Mouse (Mus musculus) heart, postnatal 36 days (tissue): Measurements from ENCODE around the gene Prps1. TPM values are rescaled to one million over a fixed set of nuclear protein-coding genes. Genes with fewer than 3 reads are reported as not detected.
"Not testable (repeated sequence)": the region's sequence is repeated elsewhere in the genome, so short reads cannot be mapped to it uniquely, and the experiment has no call there.

ENCODE experiments used
- DNase-seq, 2 experiments: peaks; one replicate each; pipeline ENCODE4 v3.0.0; 2021 to 2022
- intact Hi-C: fragments of 180-260 bp; cut with DNase I; formaldehyde crosslinking; loops from one replicate; pipeline ENCODE4 v1.15.1; 2025
- total RNA-seq, 2 experiments: library from RNA; stranded (reverse); gene quantifications; 2 replicates each; pipeline ENCODE4 v1.2.3; 2021

Prps1 gene
- total RNA-seq, 2 experiments from 2014 or later = 27.4 to 30.5 TPM

DNA sequence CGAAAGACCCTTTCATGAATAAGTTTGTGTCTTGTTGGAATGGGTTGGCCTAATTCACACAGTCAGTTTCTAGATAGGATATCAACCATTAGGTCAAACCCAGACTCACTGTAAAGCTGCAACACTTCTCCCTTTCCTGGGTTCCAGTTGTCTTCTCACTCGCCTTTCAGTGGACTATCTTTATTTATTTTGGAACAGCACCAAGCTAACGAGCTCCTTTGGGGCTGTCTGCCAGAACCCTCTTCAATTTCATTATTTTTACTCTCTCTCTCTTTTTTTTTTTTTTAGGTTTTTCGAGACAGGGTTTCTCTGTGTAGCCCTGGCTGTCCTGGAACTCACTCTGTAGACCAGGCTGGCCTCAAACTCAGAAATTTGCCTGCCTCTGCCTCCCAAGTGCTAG is 42.0 kb downstream of the Prps1 start:
- DNase-seq, intact Hi-C loops: not testable (repeated sequence)

DNA sequence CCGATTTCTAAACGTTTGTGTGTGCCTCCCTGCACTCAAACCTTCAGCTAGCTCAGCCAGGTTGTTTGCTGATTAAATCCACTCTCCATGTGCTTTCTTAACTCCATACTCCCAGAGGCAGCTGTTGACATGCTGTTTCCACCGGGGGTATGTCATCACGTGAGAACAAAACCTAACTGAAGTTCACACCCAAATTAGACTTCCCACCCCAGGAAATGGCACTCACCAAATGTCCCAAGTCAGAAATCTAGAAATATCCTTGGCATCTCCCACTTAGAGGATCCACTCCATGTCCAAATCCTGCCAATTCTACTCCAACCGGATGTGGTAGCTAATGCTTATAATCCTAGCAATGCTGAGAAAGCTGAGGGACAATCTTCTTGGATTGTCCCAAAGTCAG is 43.9 kb downstream of the Prps1 start:
- DNase-seq = no peak
- intact Hi-C loops = no loop called here

DNA sequence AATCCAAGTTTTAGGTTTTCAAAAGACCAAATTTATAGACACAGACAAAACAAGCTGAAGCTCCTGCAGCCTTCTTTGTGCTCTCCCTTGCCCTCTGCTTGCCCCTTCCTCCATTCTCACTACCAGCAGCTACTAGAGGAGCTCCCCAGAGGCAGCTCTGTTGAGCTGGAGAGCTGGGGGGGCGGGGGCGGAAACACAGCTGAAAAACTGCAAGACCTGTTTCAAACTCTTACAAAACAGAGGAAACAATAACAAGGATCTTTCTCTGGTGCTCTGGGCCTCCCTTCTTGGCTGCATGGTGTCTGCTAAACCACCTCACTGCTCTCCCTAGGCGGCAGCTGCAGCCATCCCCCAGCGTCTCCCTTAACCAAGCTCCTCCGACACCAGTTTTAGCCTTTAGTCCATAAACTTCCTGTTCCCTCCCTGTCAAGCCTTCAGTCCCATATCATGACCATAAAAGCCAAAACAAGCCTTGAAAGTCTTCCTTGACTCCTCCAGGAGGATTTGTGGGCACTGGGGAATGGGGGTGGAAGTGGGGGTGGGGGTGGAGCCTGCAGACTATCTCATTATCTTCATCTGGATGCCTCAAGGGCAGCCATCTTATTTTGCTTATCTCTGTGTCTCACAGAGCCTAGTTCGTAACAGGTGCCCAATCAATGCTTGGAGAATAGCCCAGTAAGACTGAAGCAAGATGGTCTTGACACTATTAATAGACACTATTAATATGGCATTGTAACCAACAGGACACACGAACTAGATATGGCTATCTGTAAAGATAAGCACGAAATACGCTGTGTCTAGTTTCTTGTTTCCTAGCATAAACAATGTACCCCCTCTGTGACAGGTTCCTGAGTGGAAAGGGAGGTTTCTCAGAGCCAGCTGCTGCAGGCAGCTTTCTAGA is 45.2 kb downstream of the Prps1 start:
- DNase-seq = no peak
- intact Hi-C loops = no loop called here

DNA sequence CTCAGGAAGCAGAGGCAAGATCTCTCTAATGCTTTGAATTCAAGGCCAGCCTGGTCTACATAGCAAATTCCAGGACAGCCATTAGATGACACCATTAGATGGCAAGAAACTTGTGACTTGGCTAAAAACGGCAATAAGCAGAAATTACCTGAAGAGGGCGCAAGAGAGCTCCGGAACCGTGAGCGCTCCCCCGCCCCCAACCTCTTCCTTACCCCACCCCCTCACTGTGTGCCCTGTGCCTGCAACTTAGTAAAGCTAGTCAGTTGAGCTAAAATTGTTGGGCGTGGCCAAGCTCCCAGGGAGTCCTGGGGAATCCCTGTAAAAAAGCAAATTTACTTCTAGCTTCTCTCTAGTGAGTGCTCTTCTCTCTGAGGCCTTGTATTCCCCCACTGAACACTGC is 47.5 kb downstream of the Prps1 start:
- intact Hi-C loops = loop anchor here (2.0 kb wide), 2 partner anchors 17 to 41 kb away; no protein-coding TSS in a partner anchor
- peak; percentile 61 to 72 for DNase-seq

DNA sequence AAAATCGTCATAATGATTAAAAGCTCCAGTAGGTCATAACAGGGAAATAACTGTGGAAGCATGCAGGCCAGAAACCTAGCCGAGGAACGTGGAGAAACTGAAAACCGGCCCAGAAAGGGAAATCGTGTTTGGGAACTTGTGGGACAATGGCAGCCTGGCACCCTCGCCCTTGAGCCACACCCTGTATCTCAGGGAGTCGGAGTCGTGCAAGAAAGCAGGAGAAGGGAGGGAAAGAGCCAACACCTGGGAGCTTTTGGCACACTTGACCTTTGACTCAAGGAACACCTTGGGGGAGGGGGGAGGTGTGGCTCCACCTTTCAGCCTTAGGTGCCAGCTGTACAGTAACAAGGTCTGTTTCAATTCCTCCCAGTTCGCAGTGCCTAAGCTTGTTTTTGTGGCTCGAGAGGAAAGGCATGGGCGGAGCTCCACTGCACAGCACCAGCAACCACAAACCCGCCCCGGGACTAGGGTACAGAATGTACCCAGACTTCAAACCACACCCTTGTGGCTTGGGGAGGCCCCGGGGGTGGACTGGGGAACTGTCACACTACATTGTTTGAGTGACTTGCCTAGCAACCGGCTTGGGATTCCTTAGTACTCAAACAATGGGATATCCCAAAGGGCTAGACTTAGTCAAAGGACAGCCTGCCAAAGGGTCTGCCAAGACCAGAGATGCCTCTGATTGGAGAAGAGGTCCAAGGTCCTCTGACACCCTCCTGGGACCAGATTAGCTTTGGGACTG is 49.3 kb downstream of the Prps1 start:
- DNase-seq = peak; percentile 73 to 76
- intact Hi-C loops = loop anchor here (2.0 kb wide), 2 partner anchors 15 to 39 kb away; no protein-coding TSS in a partner anchor

- intact Hi-C loops = no loop called here
- no peak for DNase-seq
Measured at GRCm38 (mm10) chrX:140506436-140507180, 50.2 kb downstream of the Prps1 start.

DNA sequence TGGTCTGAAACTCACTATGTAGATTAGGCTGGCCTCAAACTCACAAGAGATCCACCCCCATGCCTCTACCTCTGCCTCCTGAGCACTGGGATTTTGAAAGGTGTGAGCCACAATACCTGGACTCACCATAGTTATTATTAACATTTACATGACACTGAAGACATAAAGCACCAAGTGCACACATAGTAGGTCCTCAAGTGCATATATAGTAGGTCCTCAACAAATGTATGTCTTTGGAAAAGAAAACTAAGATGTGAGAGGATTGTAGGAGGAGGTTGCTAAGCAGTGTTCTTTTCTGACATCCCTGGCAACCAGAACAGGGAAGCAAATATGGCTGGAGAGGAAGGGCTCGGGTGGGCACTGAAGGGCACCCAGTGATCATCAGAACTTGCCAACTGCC is 51.0 kb downstream of the Prps1 start:
- intact Hi-C loops = no loop called here
- DNase-seq = no peak

DNA sequence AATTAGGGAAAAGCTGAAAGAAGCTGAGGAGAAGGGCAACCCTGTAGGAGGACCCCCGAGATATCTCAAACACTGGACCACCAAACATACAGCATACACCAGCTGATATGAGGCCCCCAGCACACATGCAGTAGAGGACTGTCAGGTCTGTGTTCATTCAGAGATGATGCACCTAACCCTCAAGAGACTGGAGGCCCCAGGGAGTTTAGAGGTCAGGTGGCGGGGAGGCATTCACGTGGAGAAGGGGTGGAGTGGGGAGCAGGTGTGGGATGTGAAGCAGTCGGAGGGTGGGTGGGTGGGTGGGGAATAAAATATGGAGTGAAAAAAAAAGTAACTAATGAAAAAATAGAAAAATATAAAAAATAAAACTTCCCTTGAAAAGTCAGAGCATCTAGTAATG is 52.4 kb downstream of the Prps1 start:
- intact Hi-C loops, DNase-seq: not testable (repeated sequence)

DNA sequence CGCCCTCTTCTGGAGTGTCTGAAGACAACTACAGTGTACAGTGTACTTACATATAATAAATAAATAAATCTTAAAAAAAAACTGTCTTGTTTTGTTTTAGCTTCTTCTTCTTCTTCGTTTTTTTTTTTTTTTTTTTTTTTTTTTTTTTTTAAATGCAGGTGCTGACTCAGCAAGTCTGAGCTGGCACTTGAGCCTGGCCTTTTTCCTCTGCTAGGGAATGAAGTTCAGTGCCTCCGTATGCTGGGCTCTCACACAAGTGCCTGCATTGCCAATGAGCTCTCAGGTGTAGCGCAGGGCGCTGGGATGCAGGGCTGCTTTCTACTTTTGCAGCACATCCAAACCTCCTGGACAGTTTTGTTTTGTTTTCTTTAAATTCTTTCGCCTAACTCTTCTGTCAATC is 53.4 kb downstream of the Prps1 start:
- no peak for DNase-seq
- intact Hi-C loops = no loop called here

GRCm38 (mm10) chrX:140510696-140511429 is 54.5 kb downstream of the Prps1 start:
- DNase-seq = peak; percentile 70 to 80
- intact Hi-C loops = no loop called here

- intact Hi-C loops = no loop called here
- DNase-seq = no peak
Measured at GRCm38 (mm10) chrX:140511687-140512651, 55.6 kb downstream of the Prps1 start.

DNA sequence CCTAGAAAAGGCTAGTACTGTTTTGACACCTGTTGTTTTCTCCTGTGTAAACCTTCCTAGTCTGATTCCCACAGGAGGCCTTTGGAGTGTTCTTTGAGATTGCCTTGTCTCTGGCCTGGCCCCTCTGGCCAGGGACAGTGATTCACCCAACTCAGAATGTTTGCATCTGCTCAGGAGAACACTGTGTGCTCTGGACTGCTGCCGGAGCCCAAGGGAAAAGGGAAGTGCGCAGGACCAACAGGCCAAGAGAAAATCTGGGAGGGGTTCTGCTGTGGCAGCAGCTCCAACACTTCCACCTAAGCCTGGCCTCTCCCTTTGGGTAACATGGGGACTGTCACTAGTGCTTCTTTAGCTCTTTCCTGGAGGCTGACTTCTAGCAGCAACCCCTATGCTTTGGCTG is 57.0 kb downstream of the Prps1 start:
- peak; percentile 65 to 67 for DNase-seq
- intact Hi-C loops = no loop called here

GRCm38 (mm10) chrX:140518351-140518750 is 61.9 kb downstream of the Prps1 start:
- no peak for DNase-seq
- intact Hi-C loops = no loop called here

DNA sequence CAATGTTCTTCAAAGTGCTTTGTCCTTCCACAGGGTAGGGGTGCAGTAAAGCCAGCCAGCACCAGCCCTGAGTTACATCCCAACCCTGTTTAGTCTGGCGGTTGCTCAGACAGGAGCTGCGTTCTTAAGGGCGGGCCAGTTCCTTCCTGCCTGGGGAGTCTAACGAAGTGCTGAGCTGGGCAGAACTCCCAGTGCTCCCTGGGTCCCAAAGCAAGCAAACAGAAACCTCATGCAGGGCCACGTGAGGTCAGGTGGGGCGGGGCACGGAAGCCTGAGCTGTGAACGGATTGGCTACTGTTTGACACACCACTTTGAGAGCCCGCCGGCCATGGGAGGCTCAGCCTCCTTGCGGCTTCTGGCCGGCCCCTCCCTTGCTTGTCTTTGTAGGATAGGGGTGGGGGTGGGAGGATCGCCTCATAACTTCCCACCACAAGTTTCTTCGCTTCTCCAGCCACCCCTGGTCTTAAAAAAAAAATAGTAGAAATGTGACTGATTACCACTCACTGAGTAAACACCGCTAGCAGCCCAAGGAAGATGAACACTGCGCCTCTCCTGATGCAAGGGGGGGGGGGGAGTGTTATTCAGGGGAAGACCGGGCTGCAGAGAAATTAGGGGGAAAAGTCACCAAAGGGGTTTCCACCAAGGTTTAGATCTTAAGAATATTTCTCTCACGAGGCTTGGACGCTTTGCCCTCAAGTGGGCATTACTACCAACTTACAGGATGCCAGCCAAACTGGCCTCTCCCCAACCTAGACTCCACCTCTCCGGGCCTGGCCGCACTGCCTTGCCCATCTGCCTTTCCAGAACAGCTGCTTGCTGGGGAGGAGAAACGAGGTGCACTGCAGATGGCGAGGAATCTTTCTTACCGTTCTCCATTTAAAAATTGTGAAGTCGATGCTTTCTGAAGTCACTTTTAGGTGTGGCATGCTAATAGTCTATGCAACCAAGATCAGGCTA is 64.0 kb downstream of the Prps1 start:
- intact Hi-C loops = loop anchor here (1.0 to 2.0 kb wide), 2 partner anchors 16 to 23 kb away; no protein-coding TSS in a partner anchor
- peak; percentile 90 for DNase-seq

- no peak for DNase-seq
- intact Hi-C loops = no loop called here
Measured at GRCm38 (mm10) chrX:140522071-140522765, 65.8 kb downstream of the Prps1 start.

- no peak for DNase-seq
- intact Hi-C loops = no loop called here
Measured at GRCm38 (mm10) chrX:140524231-140524630, 67.8 kb downstream of the Prps1 start.
